Mouse (Mus musculus): ENCODE data around the gene Fabp3.

Gene Fabp3

DNA sequence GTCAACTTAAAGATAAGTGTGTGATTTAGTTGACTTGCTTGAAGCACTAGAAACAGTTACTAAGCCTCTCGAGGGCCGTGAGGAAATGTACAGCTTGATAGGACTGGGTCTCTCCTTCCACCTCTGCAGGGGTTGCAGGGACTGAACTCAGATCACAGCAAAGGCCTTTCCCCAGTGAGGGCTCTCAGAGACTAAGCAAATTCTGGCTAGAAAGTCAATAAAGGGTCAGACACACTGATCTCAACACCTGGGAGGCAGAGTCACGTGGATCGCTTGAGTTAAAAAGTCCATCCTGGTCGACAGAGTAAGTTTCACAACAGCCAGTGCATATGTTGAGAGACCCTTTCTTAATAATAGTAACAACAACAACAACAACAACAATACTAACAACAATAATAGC, 27.5 kb downstream of the Fabp3 start:
- DNase-seq, result no peak

DNA sequence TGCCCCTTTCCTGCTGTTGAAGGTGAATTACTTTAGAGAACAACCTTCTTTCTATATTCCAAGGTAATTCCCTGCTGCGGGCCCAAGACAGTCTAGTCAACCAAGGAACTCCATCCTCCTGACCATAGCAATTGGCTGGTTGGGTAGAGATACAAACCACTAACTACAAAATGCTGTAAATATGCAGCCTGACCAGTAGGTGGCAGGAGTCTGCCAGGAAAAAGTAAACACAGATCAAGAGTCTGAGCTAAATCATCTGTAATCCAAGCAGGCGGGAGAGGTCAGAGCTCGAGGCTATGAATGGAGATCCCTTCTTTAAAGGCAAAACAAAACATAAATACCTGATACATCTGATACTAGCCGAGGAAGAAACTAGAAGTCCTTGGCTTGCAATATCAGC, 33.3 kb downstream of the Fabp3 start:
- peak; percentile 26 to 33 for DNase-seq

DNA sequence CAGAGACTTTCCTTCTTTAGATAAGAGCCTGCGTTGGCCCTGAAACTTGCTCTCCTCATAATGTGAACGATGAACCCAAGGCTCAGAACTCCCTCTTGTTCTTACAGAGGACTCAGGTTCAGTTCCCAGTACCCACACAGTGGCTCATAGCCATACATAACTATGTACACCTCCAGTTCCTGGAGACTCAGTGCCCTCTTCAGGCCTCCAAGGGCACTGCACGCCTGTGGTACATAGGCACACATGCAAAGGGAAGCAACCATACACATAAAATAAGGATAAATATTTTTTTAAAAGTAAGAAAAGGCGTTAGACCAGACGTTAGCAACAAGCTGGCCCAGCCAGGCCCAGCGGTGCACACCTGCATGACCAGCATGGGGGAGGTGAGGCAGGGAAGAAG, 41.3 kb downstream of the Fabp3 start:
- DNase-seq, result no peak

DNA sequence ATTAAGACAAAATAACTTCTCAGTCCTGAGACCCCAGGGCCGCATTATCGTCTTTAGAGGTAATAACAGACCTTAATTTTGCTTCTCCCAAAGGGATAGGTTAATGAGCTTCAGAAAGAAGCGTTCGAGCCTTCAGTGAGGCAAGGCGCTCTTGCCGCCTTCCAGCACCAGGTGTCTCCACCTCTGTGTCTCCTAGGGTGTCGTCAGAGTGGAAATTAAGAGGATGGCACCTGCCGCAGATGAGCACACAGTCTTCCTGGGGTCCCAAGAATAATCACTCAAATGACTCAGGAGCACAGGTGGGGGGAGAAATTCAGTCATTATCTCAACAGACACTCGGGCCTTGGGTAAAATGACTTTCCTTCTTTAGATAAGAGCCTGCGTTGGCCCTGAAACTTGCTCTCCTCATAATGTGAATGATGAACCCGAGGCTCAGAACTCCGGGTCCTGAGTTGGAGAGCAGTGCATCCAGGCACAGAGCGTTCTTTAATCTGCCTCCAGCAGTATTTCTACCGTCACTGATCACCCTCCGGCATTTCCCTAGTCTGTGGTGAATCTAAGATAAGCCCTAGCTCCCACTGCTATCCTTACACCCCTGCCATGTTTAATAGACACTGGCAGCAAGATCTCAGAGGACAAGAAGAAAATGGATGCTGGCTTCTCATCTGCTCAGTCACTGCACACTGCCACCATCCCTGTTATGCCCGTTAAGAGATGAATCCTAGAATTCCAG, 42.5 kb downstream of the Fabp3 start:
- DNase-seq, result no peak

DNA sequence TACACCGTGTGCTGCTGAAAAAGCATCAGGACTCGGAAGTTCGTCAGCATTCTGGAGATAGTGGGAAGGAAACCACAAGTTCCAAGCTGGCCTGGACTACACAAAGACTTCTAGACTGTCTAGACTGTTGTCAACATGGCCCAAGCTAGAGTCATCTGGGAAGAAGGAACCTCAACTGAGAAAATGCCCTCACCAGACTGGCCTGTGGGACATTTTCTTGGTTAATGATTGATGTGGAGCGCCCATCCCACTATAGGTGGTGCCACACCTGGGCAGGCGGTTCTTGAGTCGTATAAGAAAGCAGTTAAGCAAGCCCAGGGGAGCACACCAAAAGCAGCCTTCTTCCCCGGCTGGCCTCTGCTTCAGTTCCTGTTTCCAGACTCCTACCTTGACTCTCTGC, 44.2 kb downstream of the Fabp3 start:
- DNase-seq, result no peak

DNA sequence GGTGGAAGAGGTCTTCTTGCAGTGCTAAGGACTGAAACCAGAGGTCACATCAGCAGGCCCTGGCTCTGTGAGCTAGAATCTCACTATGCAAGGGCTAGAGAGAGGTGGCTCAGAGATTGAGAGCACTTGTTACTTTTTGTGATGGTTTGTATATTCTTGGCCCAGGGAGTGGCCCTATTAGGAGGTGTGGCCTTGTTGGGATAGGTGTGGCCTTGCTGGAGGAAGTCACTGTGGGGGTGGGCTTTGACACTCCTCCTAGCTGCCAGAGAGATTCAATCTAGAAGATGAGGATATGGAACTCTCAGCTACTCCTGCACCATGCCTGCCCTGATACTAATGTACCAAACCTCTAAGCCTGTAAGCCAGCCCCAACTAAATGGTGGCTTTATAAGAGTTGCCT, 49.6 kb downstream of the Fabp3 start:
- DNase-seq, result no peak

DNA sequence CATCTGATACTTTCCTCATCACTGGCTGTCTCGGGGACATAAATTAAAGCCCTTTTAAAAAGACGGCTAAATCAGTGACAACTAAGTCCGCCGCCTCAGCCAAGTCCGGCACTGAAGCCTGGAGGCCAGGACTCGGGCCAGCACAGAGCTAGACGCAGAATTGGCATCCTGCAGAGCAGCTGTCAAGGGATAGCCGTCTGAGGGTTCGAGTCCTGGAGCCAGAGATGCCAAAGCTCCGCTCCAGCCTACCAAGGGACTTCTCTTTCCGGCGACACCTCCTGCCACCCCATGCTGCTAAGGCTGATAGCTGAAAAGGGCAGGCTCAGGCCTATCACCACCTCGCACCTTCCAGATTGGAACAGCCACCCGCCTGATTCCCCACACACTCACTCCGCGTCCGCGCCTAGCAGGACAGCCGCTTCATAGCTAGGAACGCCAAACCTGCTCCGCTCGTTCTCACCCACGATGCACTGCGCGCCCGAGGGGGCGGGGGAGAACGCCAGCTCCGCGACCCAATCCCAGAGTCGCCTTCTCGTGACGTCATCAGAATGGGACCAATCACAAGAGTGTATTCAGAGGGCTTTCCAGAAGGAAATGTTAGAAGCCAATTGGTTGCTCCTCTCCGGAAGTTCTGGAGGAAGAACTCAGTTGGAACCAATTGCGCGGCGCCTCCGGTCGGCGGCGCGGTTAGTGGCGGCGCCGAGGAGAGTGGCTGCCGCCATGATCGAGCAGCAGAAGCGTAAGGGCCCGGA, 51.3 kb downstream of the Fabp3 start, which contains the start of the genes Zcchc17 and Snrnp40:
Zcchc17 (minus strand) TSS at position 458 of the 752 bp plus-strand sequence.
Snrnp40 (plus strand) TSS at position 647 of the 752 bp plus-strand sequence.
- DNase-seq, result peak; percentile 99

DNA sequence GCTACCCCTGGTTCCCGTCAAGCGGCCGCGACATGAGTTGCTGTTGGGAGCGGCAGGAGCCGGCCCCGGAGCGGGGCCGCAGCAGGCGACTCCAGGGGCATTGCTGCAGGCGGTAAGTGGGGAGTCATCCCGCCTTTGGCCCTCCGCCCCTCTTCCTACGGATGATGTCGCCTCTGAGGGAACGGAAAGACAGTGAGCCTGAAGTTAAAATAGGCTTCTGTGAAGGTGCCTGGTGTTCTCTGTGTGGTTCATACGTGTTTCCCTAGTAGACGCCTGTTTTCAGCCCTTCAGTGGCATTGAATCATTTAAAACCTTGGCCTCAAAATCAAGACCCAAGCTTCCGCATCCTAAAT, 51.8 kb downstream of the Fabp3 start:
- no peak for DNase-seq

Data from kidney, adult 8-10 months (tissue).